Mouse (Mus musculus): ENCODE data around the gene Glb1. TPM values are rescaled to one million over a fixed set of nuclear protein-coding genes. Genes with fewer than 3 reads are reported as not detected.
A peak's percentile ranks its signal among the peaks of the same experiment; 100 is the strongest.

Gene Glb1
- total and polyA plus RNA-seq, 3 experiments = 12.2 to 20.8 (median 14.8) TPM

DNA sequence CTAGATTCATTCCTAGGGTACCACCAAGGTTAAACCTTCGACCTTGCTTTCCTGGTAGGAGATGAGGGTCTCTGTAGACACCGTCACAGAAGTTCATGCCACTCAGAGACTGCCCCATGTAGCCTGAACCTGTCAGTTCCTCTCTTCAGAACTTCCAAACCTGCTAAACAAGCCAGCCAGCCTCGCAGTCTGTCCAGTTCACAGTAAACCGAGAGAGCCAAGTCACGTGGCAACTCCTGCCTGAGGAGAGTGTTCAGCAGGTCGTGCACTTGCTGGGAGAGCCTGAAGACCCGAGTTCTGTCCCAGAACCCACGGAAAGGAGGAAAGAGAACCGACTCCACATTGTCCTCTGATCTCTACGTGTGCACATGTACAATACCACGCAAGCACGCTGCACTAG lies 13.0 kb downstream of the Glb1 start:
- TF ChIP-seq POLR2A (IDR thresholded peaks at IDR 0.05; ENCODE audit: insufficient read depth, low read depth, low read length) (no peak), EP300 (IDR thresholded peaks at IDR 0.05; ENCODE audit: insufficient read depth, low read depth, low read length) (no peak), CTCF (IDR thresholded peaks at IDR 0.05) (no peak)
- WGBS = 85% methylated on average over 12 of the region's 12 CpGs
- H3K4me1 ChIP-seq (ENCODE audit: control insufficient read depth, insufficient read depth, low read length) = no peaks in the 10 kb centered on the region
- no peaks in the 10 kb centered on the region for H3K36me3 ChIP-seq (ENCODE audit: control insufficient read depth, insufficient read depth, low read length)
- H3K79me2 ChIP-seq (replicated peaks; ENCODE audit: control insufficient read depth, insufficient read depth, low read length) = no peaks in the 10 kb centered on the region
- intact Hi-C loops (cut with DNase I) = loop anchor here (10.0 kb wide), 1 partner anchor 171 kb away; no protein-coding TSS in a partner anchor
- H3K9ac ChIP-seq (ENCODE audit: low read depth, low read length) = no peak overlapping the region
- H3K4me3 ChIP-seq = no peak overlapping the region
- H3K27ac ChIP-seq = no peak overlapping the region
- no peak for DNase-seq
- no peaks in the 10 kb centered on the region for H3K27me3 ChIP-seq (ENCODE audit: control insufficient read depth, insufficient read depth, low read length)

DNA sequence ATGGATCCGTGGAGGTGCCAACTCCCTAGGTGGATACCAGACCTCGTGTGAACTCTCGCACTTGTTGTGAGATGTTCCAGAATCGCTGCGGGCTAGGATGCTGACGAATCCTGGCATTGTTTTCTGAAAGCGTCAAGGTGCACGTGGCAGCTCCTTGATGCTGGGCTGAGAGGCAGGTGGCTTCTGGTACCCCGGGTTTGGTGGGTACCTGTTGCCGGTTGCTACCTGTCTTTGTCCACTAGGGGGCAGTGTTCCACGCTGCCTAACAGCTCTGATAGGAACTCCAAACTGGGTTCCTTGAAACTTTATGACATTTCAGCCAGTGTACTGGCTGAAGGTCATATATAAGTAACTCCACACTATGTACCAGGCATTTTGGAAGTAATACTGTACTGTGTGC lies 14.8 kb downstream of the Glb1 start:
- DNase-seq = peak; percentile 18 to 40
- no peak overlapping the region for H3K4me3 ChIP-seq
- 28% methylated on average over 11 of the region's 11 CpGs for WGBS
- intact Hi-C loops (cut with DNase I) = loop anchor here (2.0 to 10.0 kb wide), 2 partner anchors 83 to 169 kb away; no protein-coding TSS in a partner anchor
- no peaks in the 10 kb centered on the region for H3K27me3 ChIP-seq (ENCODE audit: control insufficient read depth, insufficient read depth, low read length)
- TF ChIP-seq POLR2A (IDR thresholded peaks at IDR 0.05; ENCODE audit: insufficient read depth, low read depth, low read length) (no peak), EP300 (IDR thresholded peaks at IDR 0.05; ENCODE audit: insufficient read depth, low read depth, low read length) (no peak), CTCF (IDR thresholded peaks at IDR 0.05) (peak; percentile 98)
- H3K79me2 ChIP-seq (replicated peaks; ENCODE audit: control insufficient read depth, insufficient read depth, low read length) = no peaks in the 10 kb centered on the region
- no peaks in the 10 kb centered on the region for H3K4me1 ChIP-seq (ENCODE audit: control insufficient read depth, insufficient read depth, low read length)
- H3K36me3 ChIP-seq (ENCODE audit: control insufficient read depth, insufficient read depth, low read length) = no peaks in the 10 kb centered on the region
- H3K27ac ChIP-seq = no peak overlapping the region
- H3K9ac ChIP-seq (ENCODE audit: low read depth, low read length) = no peak overlapping the region

DNA sequence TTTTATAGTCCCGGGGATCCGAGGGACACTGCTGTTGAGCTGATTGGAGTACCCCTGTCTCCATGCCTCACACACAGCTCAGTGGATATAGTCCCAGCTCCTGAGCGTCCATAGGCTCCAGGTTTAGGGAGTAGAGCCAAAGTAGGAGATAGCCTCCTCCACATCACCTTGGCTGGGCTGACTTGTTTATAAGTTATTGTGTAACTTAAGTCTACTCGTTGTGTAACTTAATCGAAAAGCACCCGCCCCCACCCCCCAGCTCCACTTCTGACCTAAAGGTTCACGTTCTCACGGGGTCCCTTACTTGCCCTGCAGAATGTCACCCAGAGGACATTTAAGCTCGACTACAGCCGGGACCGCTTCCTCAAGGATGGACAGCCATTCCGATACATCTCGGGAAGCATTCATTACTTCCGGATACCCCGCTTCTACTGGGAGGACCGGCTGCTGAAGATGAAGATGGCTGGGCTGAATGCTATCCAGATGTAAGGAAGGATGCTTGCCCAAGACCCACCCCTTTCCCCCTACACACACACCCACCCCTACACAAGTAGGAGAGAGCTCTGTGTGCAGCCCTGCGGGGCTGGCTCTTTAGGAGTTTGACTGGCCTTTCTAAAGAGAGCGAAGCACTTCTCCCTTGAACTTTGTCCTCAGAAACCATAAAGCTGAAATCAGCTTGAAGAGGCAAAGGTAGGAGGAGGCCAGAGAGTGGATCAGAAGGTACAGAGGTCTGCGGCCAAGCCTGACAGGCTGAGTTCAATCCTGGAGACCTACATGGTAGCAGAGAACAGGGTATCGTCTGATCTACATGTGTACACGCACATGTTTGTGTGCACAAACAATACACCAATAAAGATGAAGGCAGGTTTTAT lies 16.0 kb downstream of the Glb1 start:
- intact Hi-C loops (cut with DNase I) = loop anchor here (2.0 to 10.0 kb wide), 2 partner anchors 82 to 168 kb away; no protein-coding TSS in a partner anchor
- Histone ChIP-seq H3K4me1 (ENCODE audit: control insufficient read depth, insufficient read depth, low read length) (no peaks in the 10 kb centered on the region), H3K4me3 (no peak overlapping the region), H3K9ac (ENCODE audit: low read depth, low read length) (no peak overlapping the region), H3K27me3 (ENCODE audit: control insufficient read depth, insufficient read depth, low read length) (no peaks in the 10 kb centered on the region), H3K36me3 (ENCODE audit: control insufficient read depth, insufficient read depth, low read length) (no peaks in the 10 kb centered on the region), H3K27ac (no peak overlapping the region), H3K79me2 (replicated peaks; ENCODE audit: control insufficient read depth, insufficient read depth, low read length) (no peaks in the 10 kb centered on the region)
- TF ChIP-seq CTCF (IDR thresholded peaks at IDR 0.05) (no peak), POLR2A (IDR thresholded peaks at IDR 0.05; ENCODE audit: insufficient read depth, low read depth, low read length) (no peak), EP300 (IDR thresholded peaks at IDR 0.05; ENCODE audit: insufficient read depth, low read depth, low read length) (no peak)
- no peak for DNase-seq
- 93% methylated on average over 21 of the region's 21 CpGs for WGBS

DNA sequence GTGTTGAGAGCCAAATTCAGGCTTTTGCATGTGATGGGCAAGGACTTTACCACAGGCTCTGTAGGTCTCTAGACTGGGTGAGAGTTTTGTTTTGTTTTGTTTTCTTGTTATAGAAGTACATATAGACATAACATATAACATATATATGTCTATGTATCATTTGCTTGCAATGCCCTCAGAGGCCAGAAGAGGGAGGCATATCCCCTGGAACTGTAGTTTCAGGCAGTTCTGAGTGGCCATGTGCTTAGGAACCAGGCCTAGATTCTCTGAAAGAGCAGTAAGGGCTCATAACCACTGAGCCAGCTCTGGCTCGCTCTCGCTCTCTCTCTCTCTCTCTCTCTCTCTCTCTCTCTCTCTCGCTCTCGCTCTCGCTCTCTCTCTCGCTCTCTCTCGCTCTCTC lies 17.3 kb downstream of the Glb1 start:
- Histone ChIP-seq H3K9ac (ENCODE audit: low read depth, low read length) (no peak overlapping the region), H3K4me3 (no peak overlapping the region), H3K27ac (no peak overlapping the region), H3K79me2 (replicated peaks; ENCODE audit: control insufficient read depth, insufficient read depth, low read length) (no peaks in the 10 kb centered on the region), H3K4me1 (ENCODE audit: control insufficient read depth, insufficient read depth, low read length) (no peaks in the 10 kb centered on the region), H3K27me3 (ENCODE audit: control insufficient read depth, insufficient read depth, low read length) (no peaks in the 10 kb centered on the region), H3K36me3 (ENCODE audit: control insufficient read depth, insufficient read depth, low read length) (no peaks in the 10 kb centered on the region)
- intact Hi-C loops (cut with DNase I) = loop anchor here (10.0 kb wide), 1 partner anchor 167 kb away; no protein-coding TSS in a partner anchor
- no peak for DNase-seq
- WGBS = 84% methylated on average over 7 of the region's 7 CpGs
- peak; percentile 68 for TF ChIP-seq CTCF (IDR thresholded peaks at IDR 0.05)
- TF ChIP-seq POLR2A (IDR thresholded peaks at IDR 0.05; ENCODE audit: insufficient read depth, low read depth, low read length) = no peak
- TF ChIP-seq EP300 (IDR thresholded peaks at IDR 0.05; ENCODE audit: insufficient read depth, low read depth, low read length) = no peak

DNA sequence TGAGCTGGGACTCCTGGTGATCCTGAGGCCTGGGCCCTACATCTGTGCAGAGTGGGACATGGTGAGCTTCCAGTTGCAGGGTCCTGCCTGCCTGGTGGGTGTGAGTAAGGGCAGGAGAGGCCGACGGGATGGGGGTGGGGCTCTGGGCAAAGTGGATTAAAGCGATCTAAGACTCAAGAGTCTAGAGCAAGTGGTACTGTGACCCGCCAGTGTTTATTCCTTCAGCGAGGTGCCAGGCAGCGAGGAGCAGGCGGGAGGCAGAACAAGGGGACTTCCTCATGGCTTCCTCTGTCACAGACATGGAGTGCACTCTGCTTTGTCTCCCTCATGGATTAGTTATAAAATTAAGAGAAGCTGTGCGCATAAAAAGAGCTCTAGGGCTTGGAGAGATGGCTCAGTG lies 19.6 kb downstream of the Glb1 start:
- Histone ChIP-seq H3K4me3 (no peak overlapping the region), H3K27me3 (ENCODE audit: control insufficient read depth, insufficient read depth, low read length) (no peaks in the 10 kb centered on the region), H3K4me1 (ENCODE audit: control insufficient read depth, insufficient read depth, low read length) (no peaks in the 10 kb centered on the region), H3K27ac (no peak overlapping the region), H3K79me2 (replicated peaks; ENCODE audit: control insufficient read depth, insufficient read depth, low read length) (no peaks in the 10 kb centered on the region), H3K9ac (ENCODE audit: low read depth, low read length) (no peak overlapping the region), H3K36me3 (ENCODE audit: control insufficient read depth, insufficient read depth, low read length) (no peaks in the 10 kb centered on the region)
- intact Hi-C loops (cut with DNase I) = no loop called here
- no peak for DNase-seq
- TF ChIP-seq POLR2A (IDR thresholded peaks at IDR 0.05; ENCODE audit: insufficient read depth, low read depth, low read length) (no peak), CTCF (IDR thresholded peaks at IDR 0.05) (no peak), EP300 (IDR thresholded peaks at IDR 0.05; ENCODE audit: insufficient read depth, low read depth, low read length) (no peak)
- WGBS = 84% methylated on average over 8 of the region's 8 CpGs

DNA sequence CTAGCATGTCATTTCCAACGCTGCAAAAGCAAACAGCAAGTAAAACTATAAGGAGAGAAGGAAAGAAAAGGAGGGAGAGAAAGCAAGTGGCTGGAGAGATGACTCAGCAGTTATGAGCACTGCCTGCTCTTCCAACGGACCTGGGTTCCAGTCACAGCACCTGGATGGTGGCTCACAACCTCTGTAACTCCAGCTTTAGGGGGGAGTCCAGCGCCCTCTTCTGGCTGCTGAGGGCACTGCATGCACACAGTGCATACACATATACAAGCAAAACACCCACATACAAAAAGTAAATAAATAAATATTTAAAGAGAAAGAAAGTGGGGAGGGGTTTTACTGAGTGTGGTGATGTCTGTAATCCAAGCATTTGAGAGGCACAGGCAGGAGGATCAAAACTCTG lies 20.2 kb downstream of the Glb1 start:
- H3K4me1 ChIP-seq (ENCODE audit: control insufficient read depth, insufficient read depth, low read length) = no peaks in the 10 kb centered on the region
- H3K27me3 ChIP-seq (ENCODE audit: control insufficient read depth, insufficient read depth, low read length) = no peaks in the 10 kb centered on the region
- intact Hi-C loops (cut with DNase I) = no loop called here
- H3K36me3 ChIP-seq (ENCODE audit: control insufficient read depth, insufficient read depth, low read length) = no peaks in the 10 kb centered on the region
- H3K4me3 ChIP-seq = no peak overlapping the region
- no peak for DNase-seq
- H3K79me2 ChIP-seq (replicated peaks; ENCODE audit: control insufficient read depth, insufficient read depth, low read length) = no peaks in the 10 kb centered on the region
- 69% methylated on average over 3 of the region's 3 CpGs for WGBS
- H3K9ac ChIP-seq (ENCODE audit: low read depth, low read length) = no peak overlapping the region
- no peak overlapping the region for H3K27ac ChIP-seq
- TF ChIP-seq EP300 (IDR thresholded peaks at IDR 0.05; ENCODE audit: insufficient read depth, low read depth, low read length) (no peak), CTCF (IDR thresholded peaks at IDR 0.05) (peak; percentile 36), POLR2A (IDR thresholded peaks at IDR 0.05; ENCODE audit: insufficient read depth, low read depth, low read length) (no peak)

Measured in heart, adult 2 months (tissue).